Mouse (Mus musculus) colon, adult 2 months (tissue): Measurements from ENCODE around the gene Dip2c. TPM values are rescaled to one million over a fixed set of nuclear protein-coding genes. Genes with fewer than 3 reads are reported as not detected.

Source experiments
- polyA plus RNA-seq: library from polyadenylated mRNA; depleted of rRNA; stranded (reverse); fragments of >200 nt; gene quantifications from 2 replicates; pipeline ENCODE4 v1.2.3, GENCODE M21; 2012; rRNA removed

The Dip2c gene
- polyA plus RNA-seq: 5.6 and 6.3 TPM in 2 replicates

DNA sequence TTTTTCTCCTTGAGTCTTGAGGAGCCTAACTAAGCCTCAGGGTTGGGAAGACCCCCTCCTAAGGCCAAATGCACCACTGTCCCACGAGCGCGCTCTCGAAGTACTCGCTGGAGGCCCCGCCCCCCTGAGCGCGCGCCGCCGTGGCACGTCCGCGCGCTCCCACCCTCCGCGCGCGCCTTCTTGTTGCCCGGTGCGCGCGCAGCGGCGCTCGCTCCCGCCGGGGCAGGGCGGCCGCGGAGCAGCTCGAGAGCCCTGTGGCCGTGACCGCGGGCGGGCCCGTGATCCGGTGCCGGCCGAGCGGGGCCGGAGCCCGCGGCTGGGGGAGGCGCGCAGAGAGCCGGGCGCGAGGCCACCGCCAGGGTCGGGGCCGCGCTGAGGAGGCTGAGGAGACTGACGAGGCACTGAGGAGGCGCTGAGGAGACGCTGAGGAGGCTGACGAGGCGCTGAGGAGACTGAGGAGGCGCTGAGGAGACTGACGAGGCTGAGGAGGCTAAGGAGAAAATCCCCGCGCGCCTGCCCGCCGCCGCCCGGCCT is at the start of gene Dip2c:
Gene Dip2c, plus strand, starts transcription at position 207 of the 534 bp plus-strand sequence.

Other genes with a start within 250 kb of the Dip2c start
- gene Larp4b, start 182.6 kb upstream of the Dip2c start, polyA plus RNA-seq: 19.4 and 21.5 TPM in 2 replicates